Mouse (Mus musculus): ENCODE measurements around the gene Cuedc1. TPM values are rescaled to one million over a fixed set of nuclear protein-coding genes. Genes with fewer than 3 reads are reported as not detected.
A peak's percentile ranks its signal among the peaks of the same experiment; 100 is the strongest.

Cuedc1 gene
- polyA plus RNA-seq, 1 experiment, result 62.4 TPM

GRCm38 (mm10) chr11:88118091-88118440 is 20.2 kb downstream of the Cuedc1 start:
- no peak for DNase-seq (ENCODE audit: low spot score)

DNA sequence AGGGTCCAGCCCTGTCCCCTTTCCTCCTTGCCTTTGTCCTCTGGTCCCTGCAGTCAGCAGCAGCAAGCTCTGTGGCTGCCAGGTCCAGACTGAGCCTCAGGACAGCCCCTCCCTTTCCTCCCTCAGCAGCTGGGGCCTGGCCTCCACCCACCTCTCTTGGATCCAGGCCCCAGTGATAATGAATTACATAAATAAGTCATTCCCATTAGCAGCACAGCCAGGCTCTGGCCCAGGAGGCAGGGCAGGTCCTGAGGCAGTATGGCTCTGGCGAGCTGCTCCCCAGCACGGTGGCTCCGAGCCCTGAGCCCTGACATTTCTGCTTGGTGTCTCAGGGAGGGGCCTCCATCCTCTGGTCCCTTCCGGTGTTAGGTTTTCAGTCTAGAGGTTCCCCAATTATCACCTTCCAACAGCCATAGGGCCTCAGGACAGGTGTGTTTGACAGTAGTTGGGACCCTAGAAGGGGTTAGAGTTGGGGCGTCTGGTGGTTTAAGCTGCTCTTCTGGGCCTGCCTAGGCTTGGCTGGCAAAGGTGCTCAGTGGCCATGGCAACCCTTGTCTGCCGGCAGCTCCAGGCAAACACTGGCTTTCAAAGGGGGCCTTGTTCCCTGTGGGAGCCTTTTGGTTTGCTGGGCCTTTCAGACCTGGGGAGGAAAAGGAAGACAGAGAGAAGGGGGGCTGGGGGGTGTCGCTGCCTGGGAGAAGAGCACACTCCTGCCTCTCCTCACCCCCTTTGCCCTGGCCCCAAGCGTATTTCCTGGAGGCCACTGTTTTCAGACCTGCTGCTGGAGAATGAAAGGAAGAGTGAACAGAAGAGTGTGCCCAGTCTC is 21.2 kb downstream of the Cuedc1 start:
- peak; percentile 52 for DNase-seq (ENCODE audit: low spot score)

DNA sequence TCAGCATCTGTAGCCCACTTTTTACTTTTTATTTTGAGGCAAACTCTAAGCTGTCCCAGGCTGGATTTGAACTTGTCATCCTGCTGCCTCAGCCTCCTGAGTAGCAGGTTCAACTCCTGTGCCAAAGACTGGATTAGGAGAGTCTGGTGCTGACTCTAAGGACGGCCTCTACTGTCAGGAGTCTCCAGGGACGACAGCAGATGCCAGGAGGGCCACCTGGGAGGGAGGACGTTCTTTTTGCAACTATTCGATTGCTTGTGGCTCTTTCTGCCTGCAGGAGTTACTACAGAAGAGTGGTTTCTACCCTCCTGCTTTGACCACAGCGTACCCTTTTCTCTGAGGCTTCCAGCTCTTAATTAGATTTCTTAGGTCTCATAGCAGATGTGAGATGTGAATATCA is 24.7 kb downstream of the Cuedc1 start:
- no peak for DNase-seq (ENCODE audit: low spot score)

DNA sequence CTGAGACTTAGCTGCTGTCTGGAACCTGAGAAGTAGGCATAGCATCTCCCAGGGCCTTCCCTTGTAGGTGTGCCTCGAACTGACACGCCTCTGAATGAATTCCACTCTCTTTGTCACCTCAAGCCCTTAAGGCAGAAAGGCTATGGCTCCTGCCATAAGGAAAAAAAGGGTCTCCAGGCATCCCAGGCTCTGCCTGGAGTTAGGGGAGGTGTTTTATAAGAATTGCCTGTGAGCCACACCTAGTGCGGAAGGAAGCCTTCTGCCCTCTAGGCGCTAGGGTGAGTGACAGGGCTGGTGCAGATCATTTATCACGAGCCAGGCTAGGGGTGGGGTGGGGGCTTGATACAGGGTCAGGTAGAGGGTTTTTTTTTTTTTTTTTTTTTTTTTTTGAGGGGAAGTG is 25.2 kb downstream of the Cuedc1 start:
- DNase-seq (ENCODE audit: low spot score), result no peak

GRCm38 (mm10) chr11:88123731-88124130 is 25.9 kb downstream of the Cuedc1 start:
- DNase-seq (ENCODE audit: low spot score), result no peak

- no peak for DNase-seq (ENCODE audit: low spot score)
Measured at GRCm38 (mm10) chr11:88125483-88125882, 27.6 kb downstream of the Cuedc1 start.

DNA sequence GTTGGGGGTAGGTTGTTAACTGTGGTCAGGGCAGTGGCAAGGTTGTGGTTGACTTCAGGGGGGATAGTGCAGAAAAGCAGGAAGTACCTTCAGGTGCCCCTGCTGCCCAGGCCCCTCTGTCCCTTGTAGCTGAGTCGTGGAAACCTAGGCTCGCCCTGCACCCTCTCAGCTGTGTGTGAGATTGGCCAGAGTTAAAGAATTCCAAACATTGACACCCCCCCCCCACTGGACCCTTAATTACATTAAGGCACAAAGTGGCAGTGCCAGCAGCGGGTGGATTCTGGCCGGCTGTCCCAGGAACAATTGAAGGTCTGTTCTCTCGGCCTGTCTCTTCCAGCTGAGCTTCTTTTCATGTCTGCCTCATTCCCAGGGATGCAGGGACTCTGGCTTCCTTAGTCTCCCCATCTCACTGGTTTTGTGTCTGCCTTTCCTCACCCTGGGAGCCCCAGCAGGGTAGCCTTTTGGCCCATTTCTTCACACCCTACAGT is 28.5 kb downstream of the Cuedc1 start:
- DNase-seq (ENCODE audit: low spot score), result no peak

DNA sequence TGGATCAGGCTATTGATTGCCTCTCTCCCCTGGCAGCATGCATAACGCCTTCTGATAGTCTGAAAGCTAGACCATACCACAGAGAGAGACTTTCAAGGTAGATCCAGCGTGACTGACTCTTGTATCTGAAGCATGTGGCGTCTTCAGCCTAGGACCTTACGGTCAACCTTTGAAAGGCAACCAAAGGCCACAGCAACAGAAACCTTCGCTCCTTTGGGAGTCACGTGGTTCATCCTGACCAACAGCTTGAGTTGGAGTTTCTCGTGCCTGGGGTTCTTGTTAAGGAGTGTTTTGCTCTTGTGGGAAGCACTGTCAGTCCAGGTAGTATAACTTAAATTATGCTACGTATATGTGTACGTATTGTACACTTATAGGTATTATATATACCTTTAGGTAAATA is 30.6 kb downstream of the Cuedc1 start:
- no peak for DNase-seq (ENCODE audit: low spot score)

- DNase-seq (ENCODE audit: low spot score), result no peak
Measured at GRCm38 (mm10) chr11:88129281-88129680, 31.4 kb downstream of the Cuedc1 start.

DNA sequence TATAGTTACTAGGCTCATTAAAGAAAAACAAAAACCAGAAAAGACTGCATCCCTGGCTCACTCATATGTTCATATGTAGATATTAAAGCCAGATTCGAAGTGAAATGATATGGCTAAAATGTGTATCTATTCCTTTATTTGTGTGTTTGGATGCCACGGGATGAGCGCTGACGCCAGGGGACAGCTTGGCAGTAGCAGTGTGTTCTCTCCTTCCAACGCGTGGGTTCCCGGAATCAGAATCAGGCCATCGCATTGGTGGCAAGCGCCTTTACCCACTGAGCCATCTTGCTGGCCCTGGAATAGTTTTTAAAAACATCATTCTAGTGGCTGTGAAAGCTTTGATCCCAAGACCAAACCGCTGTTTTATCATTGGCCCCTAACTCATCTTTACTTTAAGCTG is 32.1 kb downstream of the Cuedc1 start:
- no peak for DNase-seq (ENCODE audit: low spot score)

GRCm38 (mm10) chr11:88131847-88132246 is 34.0 kb downstream of the Cuedc1 start:
- DNase-seq (ENCODE audit: low spot score), result no peak

- DNase-seq (ENCODE audit: low spot score), result no peak
Measured at GRCm38 (mm10) chr11:88135218-88135617, 37.4 kb downstream of the Cuedc1 start.

- DNase-seq (ENCODE audit: low spot score), result no peak
Measured at GRCm38 (mm10) chr11:88137814-88138425, 40.1 kb downstream of the Cuedc1 start.

DNA sequence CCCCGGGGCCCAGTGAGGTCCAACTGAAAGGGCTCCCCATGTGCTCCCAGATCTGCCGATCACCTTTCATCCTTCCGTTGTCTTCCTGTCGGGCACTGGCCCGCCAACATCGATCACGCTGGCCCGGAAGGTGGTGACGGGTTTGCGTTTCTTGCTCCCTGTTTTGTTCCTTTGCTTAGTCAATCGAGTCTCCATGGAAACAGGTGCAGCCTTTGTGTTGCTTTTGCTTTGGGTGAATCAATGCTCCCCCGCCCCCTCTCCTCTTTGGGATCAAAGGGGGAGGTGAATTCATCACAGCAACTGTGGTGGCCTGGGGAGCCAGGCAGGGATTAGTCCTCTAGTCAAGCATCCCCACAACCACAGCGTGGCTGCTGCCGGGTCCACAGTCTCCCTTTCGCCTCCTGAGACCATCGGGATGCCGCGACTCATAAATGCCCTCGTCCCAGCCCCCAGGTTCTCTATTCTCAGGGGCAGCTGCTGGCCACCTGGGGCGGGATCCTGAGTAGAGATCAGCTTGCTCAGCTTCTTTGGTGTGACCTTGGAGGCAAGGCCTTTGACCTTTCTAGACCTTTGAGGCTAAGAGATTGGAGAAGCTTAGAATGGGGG is 41.5 kb downstream of the Cuedc1 start:
- no peak for DNase-seq (ENCODE audit: low spot score)

GRCm38 (mm10) chr11:88140066-88141060 is 42.5 kb downstream of the Cuedc1 start:
- DNase-seq (ENCODE audit: low spot score), result no peak

GRCm38 (mm10) chr11:88142362-88142761 is 44.5 kb downstream of the Cuedc1 start:
- DNase-seq (ENCODE audit: low spot score), result no peak

DNA sequence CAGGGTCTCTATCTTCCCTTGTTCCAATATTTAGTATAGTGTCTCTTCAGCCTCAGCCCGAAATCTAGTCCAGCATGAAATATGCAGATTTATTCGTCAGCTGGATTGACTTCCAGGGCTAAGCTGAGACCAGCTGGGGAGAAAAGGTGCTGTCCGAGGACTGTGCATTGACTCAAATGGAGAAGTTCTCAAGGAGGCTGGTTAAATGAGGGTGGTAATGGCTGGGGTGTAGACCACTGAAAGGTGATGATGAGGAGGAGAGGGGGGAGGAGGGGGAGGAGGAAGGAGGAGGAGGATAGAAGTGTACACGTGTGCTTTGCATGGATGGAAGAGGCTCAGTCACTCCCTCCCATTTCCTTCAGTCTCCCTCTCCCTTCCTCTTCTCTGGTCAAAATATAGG is 46.2 kb downstream of the Cuedc1 start:
- no peak for DNase-seq (ENCODE audit: low spot score)

DNA sequence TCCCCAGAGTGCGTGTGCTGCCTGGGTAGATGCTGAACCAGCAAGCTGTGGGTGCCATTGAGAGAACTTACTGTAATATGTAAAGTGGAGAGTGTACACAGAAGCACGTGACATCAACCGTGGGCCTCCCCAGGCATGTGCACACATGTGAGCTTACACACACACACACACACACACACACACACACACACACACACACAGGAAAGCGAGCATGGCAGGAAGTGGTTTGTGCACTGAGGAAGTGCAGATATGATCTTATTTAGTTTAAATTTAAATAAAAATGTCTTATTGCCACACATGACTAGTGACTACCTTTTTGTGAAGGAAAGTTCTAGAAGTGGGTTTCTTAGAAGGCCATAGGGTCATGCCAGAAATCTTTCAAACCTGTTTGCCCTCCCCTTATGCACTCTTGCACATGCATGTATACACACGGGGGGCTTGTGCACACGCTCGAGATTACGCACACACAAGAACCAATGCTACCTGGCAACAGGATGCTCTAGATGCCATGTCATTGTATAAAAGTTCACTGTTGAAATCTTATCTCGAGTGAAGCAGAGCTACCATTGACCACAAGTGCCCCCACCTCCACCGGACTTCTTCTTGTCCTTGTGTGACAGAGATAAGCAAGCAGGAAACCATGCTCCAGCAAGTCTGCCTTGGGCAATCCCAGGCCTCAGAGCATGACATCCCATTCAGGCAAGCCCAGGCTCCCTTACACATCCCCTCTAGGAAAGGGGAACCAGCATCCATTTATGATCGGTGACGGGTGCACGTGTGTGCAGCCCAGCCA is 47.6 kb downstream of the Cuedc1 start:
- DNase-seq (ENCODE audit: low spot score), result no peak

DNA sequence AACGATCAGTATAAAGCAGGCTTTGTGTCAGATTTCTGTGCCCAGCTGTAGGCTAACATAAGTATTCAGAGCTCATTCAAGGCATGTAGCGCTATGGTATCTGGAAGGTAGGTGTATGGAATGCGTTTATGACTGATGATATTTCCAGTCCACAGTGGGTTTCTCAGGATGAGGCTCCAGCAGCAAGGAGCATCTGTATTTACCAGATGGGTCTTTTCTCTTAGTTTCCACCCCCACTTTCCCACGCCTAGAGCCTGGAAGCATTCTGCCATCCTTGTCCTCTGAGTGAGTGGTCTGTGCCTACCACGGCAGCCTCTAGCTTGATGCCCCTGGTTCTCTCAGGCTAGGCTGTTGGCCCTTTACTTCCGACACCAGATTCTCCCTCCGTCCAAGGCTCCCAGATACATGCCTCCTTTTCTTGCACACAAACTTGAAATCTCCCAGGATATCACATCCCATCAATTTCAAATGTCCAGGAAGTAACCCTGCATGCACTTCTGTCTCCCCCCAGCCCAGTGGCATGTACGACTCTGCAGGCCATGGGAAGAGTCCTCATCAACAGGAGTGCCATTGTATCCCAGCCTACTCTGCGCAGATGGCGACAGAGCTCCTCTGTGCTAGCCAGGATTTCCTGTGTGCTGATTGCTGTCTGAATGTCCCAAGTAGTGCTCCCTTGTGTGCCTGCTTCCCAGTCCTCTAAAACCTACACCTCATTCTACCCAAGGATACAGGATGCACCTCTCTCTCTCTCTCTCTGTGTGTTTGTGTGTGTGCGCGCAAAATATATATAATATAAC is 48.6 kb downstream of the Cuedc1 start:
- no peak for DNase-seq (ENCODE audit: low spot score)

DNA sequence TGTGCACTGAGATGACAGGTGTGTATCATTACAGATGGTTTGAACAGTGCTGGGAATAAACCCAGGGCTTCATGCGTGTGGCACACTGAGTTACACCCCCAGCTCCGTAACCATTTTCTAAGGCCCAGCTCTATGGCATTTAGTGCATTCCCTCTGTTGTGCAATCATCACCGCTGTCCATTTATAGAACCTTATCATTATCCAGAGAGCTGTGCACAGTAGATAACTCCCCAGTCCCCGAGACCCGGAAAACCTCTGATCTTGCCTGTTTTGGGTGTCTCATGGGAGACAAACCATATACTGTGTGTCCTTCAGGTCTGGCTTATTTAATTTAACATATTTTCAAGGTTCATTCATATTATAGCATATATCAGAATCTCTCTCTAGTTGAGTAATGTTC is 49.5 kb downstream of the Cuedc1 start:
- DNase-seq (ENCODE audit: low spot score), result no peak

Data from urinary bladder, adult 2 months (tissue).